Mouse (Mus musculus): Measurements from ENCODE around the gene Psrc1. TPM values are rescaled to one million over a fixed set of nuclear protein-coding genes. Genes with fewer than 3 reads are reported as not detected.
A peak's percentile ranks its signal among the peaks of the same experiment; 100 is the strongest.

The Psrc1 gene
- polyA plus RNA-seq, 1 experiment from 2014 or later, result 68.1 TPM

DNA sequence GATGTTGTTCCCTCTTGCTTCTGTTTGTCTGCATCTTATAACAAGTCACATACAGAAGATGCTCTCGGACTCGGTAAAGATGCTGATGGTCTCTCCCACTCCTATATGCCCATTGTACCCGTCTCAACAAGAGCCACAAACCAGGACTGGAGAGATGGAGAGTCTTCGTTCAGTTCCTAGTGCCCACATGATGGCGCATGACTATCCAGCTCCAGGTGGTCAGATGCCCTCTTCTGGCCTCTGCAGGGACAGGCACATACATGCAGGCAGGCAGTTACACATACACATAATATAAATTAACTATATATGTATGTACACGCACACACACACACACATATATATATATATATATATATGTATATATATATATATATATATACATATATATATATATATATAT lies 2.9 kb upstream of the Psrc1 start:
- Histone ChIP-seq H3K9me3 (ENCODE audit: control insufficient read depth, low read length) (no peaks in the 10 kb centered on the region), H3K27me3 (ENCODE audit: control insufficient read depth, insufficient read depth, low read length) (no peaks in the 10 kb centered on the region), H3K36me3 (ENCODE audit: control insufficient read depth, insufficient read depth, low read length) (no peaks in the 10 kb centered on the region), H3K27ac (ENCODE audit: low read depth, low read length) (no peak overlapping the region), H3K9ac (ENCODE audit: low read length) (no peak overlapping the region), H3K4me1 (ENCODE audit: control insufficient read depth, insufficient read depth, low read length) (peaks cover 19% of the 10 kb centered on the region), H3K4me3 (ENCODE audit: low read depth, low read length) (no peak overlapping the region), H3K4me2 (no peak overlapping the region)
- 77% methylated on average over 6 of the region's 6 CpGs for WGBS
- no peak for DNase-seq (ENCODE audit: low spot score, missing footprints)
- ATAC-seq (ENCODE audit: low FRiP score), result no peak

DNA sequence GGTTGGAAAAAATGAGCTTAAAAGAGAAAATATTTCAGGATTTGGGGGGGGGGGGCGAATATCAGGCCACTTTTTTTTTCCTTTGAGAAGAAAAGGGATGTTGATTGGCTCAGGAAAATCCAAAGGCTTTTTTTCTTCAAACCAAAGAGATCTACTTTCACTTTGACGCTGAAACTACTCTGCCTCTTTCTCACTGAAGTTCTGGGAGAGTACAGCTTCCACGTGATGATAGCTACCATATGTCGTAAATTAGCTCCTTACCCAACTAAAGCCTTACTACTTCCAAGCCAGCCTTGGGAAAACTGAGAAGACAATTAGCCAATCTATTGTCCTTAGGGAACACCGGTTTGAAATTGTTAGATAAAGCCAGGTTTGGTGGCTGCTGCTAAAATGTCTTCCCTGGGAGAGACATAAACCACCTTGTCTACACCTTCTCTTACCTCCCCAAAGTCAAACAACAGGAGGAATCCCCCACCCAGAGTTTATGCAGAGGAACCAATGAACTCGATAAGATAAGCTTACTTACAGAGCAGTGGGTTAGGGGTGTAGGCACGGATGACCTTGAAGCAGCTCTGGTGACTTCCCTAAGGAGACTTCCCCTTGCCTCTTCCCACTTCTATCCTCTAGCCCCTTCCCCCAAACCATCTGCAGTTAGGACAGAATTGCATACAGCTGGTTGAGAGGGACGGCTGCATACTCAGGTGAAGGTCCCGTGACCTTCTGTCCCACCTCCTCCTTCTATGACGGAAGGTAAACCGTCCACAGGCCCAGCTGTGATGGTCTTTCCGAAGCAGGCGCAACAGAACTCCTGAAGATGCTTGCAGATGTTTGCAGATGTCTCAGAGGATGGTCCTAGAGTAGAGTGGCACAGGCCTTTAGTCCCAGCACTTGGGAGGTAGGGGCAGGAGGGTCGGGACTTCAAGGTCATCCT lies 1.4 kb upstream of the Psrc1 start:
- H3K4me2 ChIP-seq, result no peak overlapping the region
- H3K9me3 ChIP-seq (ENCODE audit: control insufficient read depth, low read length), result no peaks in the 10 kb centered on the region
- WGBS, result 83% methylated on average over 14 of the region's 14 CpGs
- H3K36me3 ChIP-seq (ENCODE audit: control insufficient read depth, insufficient read depth, low read length), result no peaks in the 10 kb centered on the region
- H3K27me3 ChIP-seq (ENCODE audit: control insufficient read depth, insufficient read depth, low read length), result no peaks in the 10 kb centered on the region
- ATAC-seq (ENCODE audit: low FRiP score), result no peak
- no peak overlapping the region for H3K9ac ChIP-seq (ENCODE audit: low read length)
- peak overlapping the region; percentile 54; the same call in 1 of the 2 replicates for H3K4me3 ChIP-seq (ENCODE audit: low read depth, low read length)
- no peak overlapping the region for H3K27ac ChIP-seq (ENCODE audit: low read depth, low read length)
- H3K4me1 ChIP-seq (ENCODE audit: control insufficient read depth, insufficient read depth, low read length), result peaks cover 19% of the 10 kb centered on the region
- DNase-seq (ENCODE audit: low spot score, missing footprints), result no peak

- H3K9me3 ChIP-seq (ENCODE audit: control insufficient read depth, low read length), result no peaks in the 10 kb centered on the region
- ATAC-seq (ENCODE audit: low FRiP score) (no peak), DNase-seq (ENCODE audit: low spot score, missing footprints) (no peak)
- peak overlapping the region; percentile 54 for H3K4me3 ChIP-seq (ENCODE audit: low read depth, low read length)
- H3K9ac ChIP-seq (ENCODE audit: low read length), result peak overlapping the region; percentile 71
- H3K36me3 ChIP-seq (ENCODE audit: control insufficient read depth, insufficient read depth, low read length), result no peaks in the 10 kb centered on the region
- H3K27ac ChIP-seq (ENCODE audit: low read depth, low read length), result no peak overlapping the region
- peaks cover 19% of the 10 kb centered on the region for H3K4me1 ChIP-seq (ENCODE audit: control insufficient read depth, insufficient read depth, low read length)
- 51% methylated on average over 2 of the region's 2 CpGs for WGBS
- no peaks in the 10 kb centered on the region for H3K27me3 ChIP-seq (ENCODE audit: control insufficient read depth, insufficient read depth, low read length)
- peak overlapping the region; percentile 82 for H3K4me2 ChIP-seq
Observed at GRCm38 (mm10) chr3:108384425-108384824, 786 bp downstream of the Psrc1 start.

DNA sequence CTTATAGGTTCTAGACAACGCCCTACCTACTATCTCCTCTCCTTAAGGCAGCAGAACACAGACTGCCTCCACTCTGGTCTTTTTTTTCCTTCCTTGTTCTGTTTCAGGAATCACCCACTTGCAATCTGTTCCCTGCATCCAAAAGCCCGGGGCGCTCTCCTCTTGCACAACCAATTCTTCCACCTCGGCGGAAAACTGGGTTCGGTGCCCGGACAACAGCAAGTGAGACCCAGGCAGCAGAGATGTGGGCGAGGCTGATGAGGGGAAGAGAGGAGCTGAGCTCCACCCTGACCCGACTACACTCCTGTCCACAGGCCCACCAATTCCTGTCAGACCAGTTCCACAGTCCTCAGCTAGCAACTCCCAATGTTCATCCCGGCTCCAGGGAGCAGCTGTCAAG lies 2.5 kb downstream of the Psrc1 start:
- WGBS, result 95% methylated on average over 10 of the region's 10 CpGs

GRCm38 (mm10) chr3:108389111-108389545 lies 5.5 kb downstream of the Psrc1 start:
- Histone ChIP-seq H3K4me2 (no peak overlapping the region), H3K4me1 (ENCODE audit: control insufficient read depth, insufficient read depth, low read length) (peaks cover 20% of the 10 kb centered on the region), H3K9me3 (ENCODE audit: control insufficient read depth, low read length) (no peaks in the 10 kb centered on the region), H3K36me3 (ENCODE audit: control insufficient read depth, insufficient read depth, low read length) (peaks cover 5% of the 10 kb centered on the region; the same call in 1 of the 2 replicates), H3K27me3 (ENCODE audit: control insufficient read depth, insufficient read depth, low read length) (no peaks in the 10 kb centered on the region), H3K4me3 (ENCODE audit: low read depth, low read length) (no peak overlapping the region), H3K27ac (ENCODE audit: low read depth, low read length) (no peak overlapping the region), H3K9ac (ENCODE audit: low read length) (no peak overlapping the region)
- under 1% methylated on average over 5 of the region's 5 CpGs for WGBS
- DNase-seq (ENCODE audit: low spot score, missing footprints) (peak; percentile 100), ATAC-seq (ENCODE audit: low FRiP score) (peak; percentile 77)

More for the DNA sequence above, 2.5 kb downstream of the Psrc1 start:
- no peak for DNase-seq (ENCODE audit: low spot score, missing footprints)
- Histone ChIP-seq H3K36me3 (ENCODE audit: control insufficient read depth, insufficient read depth, low read length) (no peaks in the 10 kb centered on the region), H3K4me3 (ENCODE audit: low read depth, low read length) (no peak overlapping the region), H3K4me1 (ENCODE audit: control insufficient read depth, insufficient read depth, low read length) (peaks cover 19% of the 10 kb centered on the region), H3K27ac (ENCODE audit: low read depth, low read length) (no peak overlapping the region), H3K9ac (ENCODE audit: low read length) (no peak overlapping the region), H3K27me3 (ENCODE audit: control insufficient read depth, insufficient read depth, low read length) (no peaks in the 10 kb centered on the region), H3K9me3 (ENCODE audit: control insufficient read depth, low read length) (no peaks in the 10 kb centered on the region), H3K4me2 (no peak overlapping the region)
- ATAC-seq (ENCODE audit: low FRiP score), result no peak

GRCm38 (mm10) chr3:108392299-108392698 lies 8.7 kb downstream of the Psrc1 start:
- H3K4me3 ChIP-seq (ENCODE audit: low read depth, low read length), result no peak overlapping the region
- no peak overlapping the region for H3K4me2 ChIP-seq
- DNase-seq (ENCODE audit: low spot score, missing footprints), result no peak
- no peak for ATAC-seq (ENCODE audit: low FRiP score)
- peaks cover 10% of the 10 kb centered on the region for H3K4me1 ChIP-seq (ENCODE audit: control insufficient read depth, insufficient read depth, low read length)
- 0 out of 2 replicates have a peak overlapping the region, but pooled peaks have one; percentile 12 for H3K9ac ChIP-seq (ENCODE audit: low read length)
- H3K9me3 ChIP-seq (ENCODE audit: control insufficient read depth, low read length), result no peaks in the 10 kb centered on the region
- no peak overlapping the region; the same call in 1 of the 2 replicates for H3K27ac ChIP-seq (ENCODE audit: low read depth, low read length)
- H3K36me3 ChIP-seq (ENCODE audit: control insufficient read depth, insufficient read depth, low read length), result peaks cover 27% of the 10 kb centered on the region
- no peaks in the 10 kb centered on the region for H3K27me3 ChIP-seq (ENCODE audit: control insufficient read depth, insufficient read depth, low read length)
- WGBS, result 15% methylated on average over 10 of the region's 10 CpGs

GRCm38 (mm10) chr3:108392793-108393192 lies 9.2 kb downstream of the Psrc1 start:
- Histone ChIP-seq H3K4me3 (ENCODE audit: low read depth, low read length) (no peak overlapping the region), H3K4me1 (ENCODE audit: control insufficient read depth, insufficient read depth, low read length) (peaks cover 10% of the 10 kb centered on the region), H3K36me3 (ENCODE audit: control insufficient read depth, insufficient read depth, low read length) (peaks cover 30% of the 10 kb centered on the region), H3K9ac (ENCODE audit: low read length) (0 out of 2 replicates have a peak overlapping the region, but pooled peaks have one; percentile 12), H3K9me3 (ENCODE audit: control insufficient read depth, low read length) (no peaks in the 10 kb centered on the region), H3K4me2 (no peak overlapping the region), H3K27me3 (ENCODE audit: control insufficient read depth, insufficient read depth, low read length) (no peaks in the 10 kb centered on the region), H3K27ac (ENCODE audit: low read depth, low read length) (no peak overlapping the region; the same call in 1 of the 2 replicates)
- ATAC-seq (ENCODE audit: low FRiP score), result no peak
- peak; percentile 87 for DNase-seq (ENCODE audit: low spot score, missing footprints)
- 35% methylated on average over 15 of the region's 15 CpGs for WGBS

DNA sequence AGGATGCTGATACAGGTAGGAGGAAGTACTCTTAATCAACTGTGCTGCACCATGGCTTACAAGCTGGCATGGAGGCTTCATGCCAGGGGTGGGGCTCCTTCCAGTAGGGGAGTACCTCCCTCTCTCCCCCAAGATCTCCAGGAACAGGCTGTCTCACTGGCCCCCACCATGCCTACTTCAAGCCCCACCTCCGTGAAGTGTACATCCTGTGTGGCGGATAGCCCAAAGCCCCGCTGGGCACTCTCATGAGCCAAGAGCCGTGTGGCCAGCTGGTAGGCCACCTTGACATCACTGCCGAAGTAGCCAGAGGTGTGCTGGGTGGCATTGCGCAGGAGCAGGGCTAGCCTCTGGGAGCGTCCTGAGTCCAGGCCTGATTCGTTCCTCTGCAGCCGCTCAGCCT lies 14.6 kb downstream of the Psrc1 start:
- 94% methylated on average over 9 of the region's 9 CpGs for WGBS
- H3K27ac ChIP-seq (ENCODE audit: low read depth, low read length), result no peak overlapping the region
- H3K4me3 ChIP-seq (ENCODE audit: low read depth, low read length), result no peak overlapping the region
- H3K9ac ChIP-seq (ENCODE audit: low read length), result no peak overlapping the region
- H3K36me3 ChIP-seq (ENCODE audit: control insufficient read depth, insufficient read depth, low read length), result peaks cover 59% of the 10 kb centered on the region
- no peak overlapping the region for H3K4me2 ChIP-seq
- H3K9me3 ChIP-seq (ENCODE audit: control insufficient read depth, low read length), result no peaks in the 10 kb centered on the region
- no peaks in the 10 kb centered on the region for H3K27me3 ChIP-seq (ENCODE audit: control insufficient read depth, insufficient read depth, low read length)
- DNase-seq (ENCODE audit: low spot score, missing footprints) (no peak), ATAC-seq (ENCODE audit: low FRiP score) (no peak)
- no peaks in the 10 kb centered on the region for H3K4me1 ChIP-seq (ENCODE audit: control insufficient read depth, insufficient read depth, low read length)

- Histone ChIP-seq H3K9me3 (ENCODE audit: control insufficient read depth, low read length) (no peaks in the 10 kb centered on the region), H3K4me1 (ENCODE audit: control insufficient read depth, insufficient read depth, low read length) (peaks cover 11% of the 10 kb centered on the region), H3K9ac (ENCODE audit: low read length) (no peak overlapping the region), H3K36me3 (ENCODE audit: control insufficient read depth, insufficient read depth, low read length) (peaks cover 62% of the 10 kb centered on the region), H3K4me3 (ENCODE audit: low read depth, low read length) (no peak overlapping the region), H3K4me2 (no peak overlapping the region), H3K27me3 (ENCODE audit: control insufficient read depth, insufficient read depth, low read length) (no peaks in the 10 kb centered on the region), H3K27ac (ENCODE audit: low read depth, low read length) (no peak overlapping the region)
- 81% methylated on average over 5 of the region's 5 CpGs for WGBS
- ATAC-seq (ENCODE audit: low FRiP score) (no peak), DNase-seq (ENCODE audit: low spot score, missing footprints) (no peak)
Observed at GRCm38 (mm10) chr3:108400442-108400841, 16.8 kb downstream of the Psrc1 start.
